Mouse (Mus musculus) lung, postnatal 10 days (tissue): ENCODE results near the gene Adh4.
A peak's percentile ranks its signal among the peaks of the same experiment; 100 is the strongest.
"Not testable (repeated sequence)": the region's sequence is repeated elsewhere in the genome, so short reads cannot be mapped to it uniquely, and the experiment has no call there.

Source experiments
- DNase-seq: peaks from one replicate; pipeline ENCODE4 v3.0.0; 2021

Adh4 gene

DNA sequence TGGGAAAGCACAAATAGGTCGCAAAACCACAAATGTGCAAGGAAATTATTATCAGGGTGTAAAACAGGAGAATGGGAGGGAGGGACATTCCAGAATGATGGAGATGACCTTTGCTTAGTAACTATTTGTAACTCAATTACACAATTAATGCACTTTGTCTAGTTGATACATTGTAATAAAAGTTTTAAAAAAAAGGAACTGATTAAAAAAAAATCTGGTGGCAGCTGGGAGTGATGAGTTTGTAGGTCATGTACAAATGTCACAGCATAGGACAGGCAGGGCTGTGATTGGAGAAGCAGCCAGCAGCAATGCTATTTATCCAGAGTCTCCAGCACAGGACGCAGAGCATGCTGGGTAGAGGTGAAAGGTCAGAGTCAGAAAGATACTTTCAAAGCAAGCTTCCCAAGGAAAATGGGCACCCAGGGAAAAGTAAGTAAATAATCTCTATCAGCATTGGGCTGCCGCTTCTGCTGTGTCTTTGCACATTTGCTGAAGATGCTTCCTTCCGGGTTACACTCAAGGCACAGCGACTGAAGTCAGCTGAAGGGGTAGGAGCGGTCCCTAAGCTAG is at the start of gene Adh4:
Gene Adh4, plus strand, starts transcription at position 346 of the 570 bp plus-strand sequence.
- DNase-seq, result no peak

DNA sequence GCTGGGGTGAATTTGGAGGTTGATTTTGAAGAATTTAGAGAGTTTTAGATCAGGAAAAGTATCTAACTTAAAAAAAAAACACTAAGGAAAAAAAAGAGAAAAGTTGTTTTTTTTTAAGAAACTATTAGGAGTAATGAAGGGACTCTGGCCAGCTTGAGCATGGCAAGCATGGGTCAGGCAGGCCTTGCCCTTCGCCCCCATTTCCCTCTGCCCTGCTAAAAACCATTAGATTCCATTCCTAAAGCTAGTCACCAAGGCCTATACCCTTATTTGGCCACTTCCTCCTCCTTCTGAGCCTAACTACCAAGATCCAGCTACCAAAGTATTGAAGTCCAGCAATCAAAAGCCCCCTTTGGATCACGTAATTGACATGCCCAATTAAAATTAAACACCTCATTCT is 49.1 kb upstream of the Adh4 start:
- DNase-seq, result no peak

DNA sequence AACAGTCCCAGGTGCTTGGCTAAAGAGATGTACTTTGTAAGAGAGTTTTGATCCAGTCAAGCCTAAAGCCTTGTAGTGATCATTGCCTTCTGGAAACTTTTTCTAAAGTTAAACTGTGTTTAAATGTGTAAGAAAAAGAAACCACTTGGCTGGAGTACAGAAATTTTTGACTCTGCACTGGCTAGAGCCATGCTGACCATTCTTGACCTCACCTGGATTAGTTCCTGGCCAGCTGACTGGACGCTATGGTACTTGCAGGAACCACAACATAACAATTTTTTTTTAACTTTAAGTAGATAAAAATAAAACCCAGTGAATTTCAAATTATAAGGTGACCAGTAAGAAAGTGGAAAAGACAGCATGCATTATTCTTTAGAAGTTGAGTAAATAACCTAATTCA is 45.7 kb upstream of the Adh4 start:
- no peak for DNase-seq

GRCm38 (mm10) chr3:138370289-138370688 is 45.0 kb upstream of the Adh4 start:
- DNase-seq, result not testable (repeated sequence)

- no peak for DNase-seq
These were observed 41.3 kb upstream of the Adh4 start for GRCm38 (mm10) chr3:138373920-138374319.

DNA sequence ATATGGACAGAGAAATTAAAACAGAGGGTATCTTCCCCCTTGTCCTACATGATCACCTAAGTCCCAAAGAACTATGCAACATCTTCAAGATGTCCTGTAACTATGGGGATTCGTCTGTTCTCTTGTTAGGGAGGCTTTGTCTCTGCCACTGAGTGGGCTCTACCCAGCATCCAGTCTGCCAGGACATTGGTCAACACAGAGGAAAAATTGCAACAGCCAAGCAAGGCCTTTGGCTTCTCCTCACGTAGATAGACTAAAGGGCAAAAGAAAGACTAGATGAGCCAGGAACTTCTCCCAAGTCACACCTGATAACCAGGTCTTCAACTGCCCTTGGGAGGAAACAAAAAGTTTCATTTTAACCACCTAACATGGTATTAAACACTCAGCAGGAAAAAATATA is 40.1 kb upstream of the Adh4 start:
- DNase-seq, result no peak

- peak; percentile 77 for DNase-seq
These were observed 34.1 kb upstream of the Adh4 start for GRCm38 (mm10) chr3:138381133-138381532.

DNA sequence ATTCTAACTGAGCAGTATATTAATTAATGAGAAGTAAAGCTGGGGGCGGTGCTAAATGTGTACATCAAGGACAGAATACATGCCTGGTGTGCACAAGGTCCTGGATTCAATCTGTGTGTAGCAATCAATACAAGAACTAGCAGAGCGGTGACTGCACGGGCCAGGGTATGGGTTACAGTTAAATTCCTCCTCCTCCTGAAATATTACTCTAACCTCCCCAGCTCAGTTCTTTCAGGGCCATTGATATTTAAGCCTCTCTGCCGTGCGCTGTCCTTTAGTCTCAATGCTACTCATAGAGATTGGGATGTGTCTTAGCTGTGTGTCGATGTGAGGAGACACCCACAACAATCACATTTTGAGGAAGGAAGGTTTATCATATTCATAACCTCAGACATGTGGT is 28.1 kb upstream of the Adh4 start:
- no peak for DNase-seq

- no peak for DNase-seq
These were observed 10.4 kb upstream of the Adh4 start for GRCm38 (mm10) chr3:138404872-138405271.

DNA sequence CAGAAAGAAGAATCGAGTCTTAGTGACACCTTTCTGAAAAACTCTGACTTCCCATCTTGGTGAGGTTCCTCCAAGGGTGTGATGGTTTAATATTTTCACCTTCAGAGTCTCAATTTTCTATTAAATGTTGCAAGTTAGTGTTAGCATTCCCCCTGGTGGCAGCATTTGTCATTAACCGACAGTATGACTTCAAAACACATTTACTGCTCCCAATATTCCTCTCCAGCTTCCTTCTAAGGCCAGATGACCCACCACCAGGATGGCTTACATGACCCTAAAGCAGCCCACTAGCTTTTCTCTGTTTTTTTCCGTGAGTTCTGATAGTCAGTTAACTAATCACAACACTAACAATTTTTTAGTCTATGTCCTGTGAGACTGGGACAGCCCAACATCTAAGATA is 9.9 kb upstream of the Adh4 start:
- peak; percentile 70 for DNase-seq

GRCm38 (mm10) chr3:138405840-138406239 is 9.4 kb upstream of the Adh4 start:
- DNase-seq, result no peak

DNA sequence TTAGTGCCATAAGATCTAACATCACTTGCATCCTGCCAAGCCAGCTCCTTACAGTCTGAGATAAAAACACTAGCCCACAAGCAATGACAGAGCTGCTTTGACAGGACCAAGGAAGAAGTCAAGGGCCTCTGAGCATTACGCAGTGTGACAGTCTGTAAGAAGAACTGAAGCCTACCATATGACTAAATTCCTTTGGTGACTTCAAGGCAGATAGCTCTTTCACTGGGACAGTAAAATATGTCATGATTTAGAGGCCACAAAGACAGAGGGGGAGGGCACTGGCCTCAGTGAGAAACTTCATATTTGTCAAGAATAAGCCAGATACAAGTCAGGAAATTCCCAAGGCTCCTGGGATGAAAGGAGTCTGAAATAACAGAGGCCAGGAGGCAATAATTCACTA is 7.3 kb upstream of the Adh4 start:
- DNase-seq, result no peak

GRCm38 (mm10) chr3:138409585-138409984 is 5.7 kb upstream of the Adh4 start:
- no peak for DNase-seq

GRCm38 (mm10) chr3:138410211-138410610 is 5.1 kb upstream of the Adh4 start:
- DNase-seq, result no peak

GRCm38 (mm10) chr3:138419369-138419768 is 4.1 kb downstream of the Adh4 start:
- DNase-seq, result no peak

- no peak for DNase-seq
These were observed 5.1 kb downstream of the Adh4 start for GRCm38 (mm10) chr3:138420385-138420784.

DNA sequence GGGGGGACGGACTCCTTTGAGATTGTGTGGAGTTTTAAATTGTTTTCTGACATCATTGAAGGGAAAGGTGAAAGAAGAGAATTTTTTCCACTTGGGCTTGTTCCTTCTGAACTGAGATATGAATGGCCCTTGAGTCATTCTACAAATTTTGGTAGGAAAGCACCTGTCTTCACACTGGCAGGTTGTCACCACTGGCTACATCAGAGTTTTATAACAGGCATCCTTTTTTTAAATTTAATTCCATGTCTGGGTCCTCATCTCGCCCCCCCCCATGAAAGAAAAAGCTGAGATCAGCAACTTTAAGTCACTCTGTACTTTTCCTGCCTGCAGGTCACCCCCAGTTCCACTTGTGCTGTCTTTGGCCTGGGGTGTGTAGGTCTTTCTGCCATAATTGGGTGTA is 8.4 kb downstream of the Adh4 start:
- DNase-seq, result no peak

DNA sequence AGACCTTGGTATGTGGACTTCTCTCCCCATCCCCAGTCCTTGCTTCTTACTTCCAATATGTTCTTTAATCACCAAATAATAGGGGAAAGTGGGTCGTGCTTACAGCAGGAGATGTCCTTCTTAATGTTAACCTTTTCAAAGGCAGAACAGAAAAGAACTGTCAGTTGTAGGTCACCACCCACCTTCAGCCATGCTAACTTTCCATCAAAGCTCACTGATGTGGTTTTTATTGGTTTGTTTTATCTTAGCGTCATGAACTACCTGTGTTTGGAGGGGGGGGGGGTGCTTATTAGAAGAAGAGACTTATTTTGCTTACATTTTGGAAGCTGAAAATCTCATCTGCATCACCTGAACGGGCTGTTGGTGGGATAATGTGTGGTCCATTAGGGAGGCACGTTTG is 9.0 kb downstream of the Adh4 start:
- DNase-seq, result no peak

GRCm38 (mm10) chr3:138430360-138430976 is 15.2 kb downstream of the Adh4 start:
- DNase-seq, result no peak

DNA sequence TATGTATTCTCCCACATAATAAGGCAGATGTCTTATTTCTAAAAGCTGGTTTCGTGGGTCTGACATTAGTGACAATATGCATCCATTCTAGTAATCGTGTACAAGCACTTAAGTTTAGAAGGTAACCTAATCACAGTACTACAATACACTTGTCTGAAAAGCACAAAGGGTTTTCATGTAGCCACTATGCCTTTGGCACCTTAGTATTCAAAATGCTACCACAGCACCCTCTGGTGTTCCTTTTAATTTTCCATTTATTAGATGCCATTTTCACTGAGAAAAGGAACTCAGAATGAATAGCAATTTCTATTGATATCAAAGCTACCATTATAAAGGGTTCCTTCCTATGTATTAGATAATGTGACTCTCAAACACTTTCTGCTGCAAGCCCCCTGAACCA is 16.6 kb downstream of the Adh4 start:
- DNase-seq, result peak; percentile 36

GRCm38 (mm10) chr3:138438716-138439115 is 23.4 kb downstream of the Adh4 start:
- no peak for DNase-seq

DNA sequence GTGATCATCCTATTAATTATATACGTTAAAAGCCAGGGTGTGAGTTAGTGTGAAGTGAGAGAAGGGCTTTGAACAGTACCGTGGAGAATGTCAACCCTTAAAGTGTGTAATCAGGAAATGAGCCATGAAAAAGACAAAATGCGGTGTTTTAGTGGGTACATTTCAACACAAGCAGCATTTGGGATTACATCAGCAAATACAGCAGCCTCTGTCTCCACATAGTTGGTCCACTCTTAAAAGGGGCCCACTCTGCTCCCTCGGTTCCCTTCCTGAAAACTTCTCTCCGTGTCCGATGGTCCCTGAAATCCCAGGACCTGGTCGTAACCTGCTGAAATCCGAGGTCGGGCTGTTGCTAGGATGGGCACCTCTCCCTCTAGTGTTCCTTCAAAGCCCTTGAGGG is 26.9 kb downstream of the Adh4 start:
- no peak for DNase-seq

- DNase-seq, result peak; percentile 93
These were observed 27.6 kb downstream of the Adh4 start, which contains the start of gene Adh5 for GRCm38 (mm10) chr3:138442612-138443464. Gene Adh5 (plus strand): TSS chr3:138443093.

DNA sequence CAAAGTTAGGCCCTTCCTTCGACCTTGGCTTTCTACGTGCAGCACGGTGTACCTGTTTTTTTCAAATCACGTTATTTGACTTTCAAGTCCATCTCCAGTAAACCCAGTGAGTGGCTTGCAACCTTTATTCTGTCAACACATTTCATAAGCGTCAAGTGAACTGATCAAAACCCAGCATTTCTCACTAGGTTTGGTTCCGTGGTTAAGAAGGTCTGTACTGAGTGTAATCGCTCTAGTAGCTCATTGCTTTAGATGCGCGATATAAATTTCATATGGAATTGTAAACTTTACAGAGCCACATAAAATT is 28.2 kb downstream of the Adh4 start:
- no peak for DNase-seq
